Mouse (Mus musculus): Measurements from ENCODE around the gene Spata9. TPM values are rescaled to one million over a fixed set of nuclear protein-coding genes. Genes with fewer than 3 reads are reported as not detected.

The Spata9 gene
- polyA plus RNA-seq, 1 experiment from 2014 or later = 0.13 TPM

- no peaks in the 10 kb centered on the region for H3K4me1 ChIP-seq (ENCODE audit: insufficient read depth)
- TF ChIP-seq CTCF (IDR thresholded peaks at IDR 0.05; ENCODE audit: low read depth) (no peak), EP300 (IDR thresholded peaks at IDR 0.05; ENCODE audit: low read depth) (peak; percentile 58)
- H3K9ac ChIP-seq (replicated peaks) = peak overlapping the region; percentile 82
- H3K9me3 ChIP-seq (ENCODE audit: low read length) = no peaks in the 10 kb centered on the region
- peak overlapping the region; percentile 95 for H3K27ac ChIP-seq (ENCODE audit: low read depth)
- peak overlapping the region; percentile 77 for H3K4me3 ChIP-seq (ENCODE audit: low read depth, low read length)
- ATAC-seq (peak; percentile 19; the same call in 1 of the 2 replicates), DNase-seq (peak; percentile 28)
- peak overlapping the region; percentile 72 for H3K4me2 ChIP-seq (ENCODE audit: low read depth, low read length)
- WGBS (ENCODE audit: insufficient replicate concordance) = 44% methylated on average over 4 of the region's 4 CpGs
- H3K36me3 ChIP-seq (replicated peaks; ENCODE audit: insufficient read depth, low read length) = no peaks in the 10 kb centered on the region
- H3K27me3 ChIP-seq (ENCODE audit: insufficient read depth, low read length) = no peaks in the 10 kb centered on the region
Observed at GRCm38 (mm10) chr13:76017465-76017864, 50.5 kb downstream of the Spata9 start.

- TF ChIP-seq EP300 (IDR thresholded peaks at IDR 0.05; ENCODE audit: low read depth) = no peak
- no peak for TF ChIP-seq CTCF (IDR thresholded peaks at IDR 0.05; ENCODE audit: low read depth)
- H3K36me3 ChIP-seq (replicated peaks; ENCODE audit: insufficient read depth, low read length) = no peaks in the 10 kb centered on the region
- ATAC-seq (peak; percentile 97), DNase-seq (peak; percentile 98)
- H3K9ac ChIP-seq (replicated peaks) = peak within 1 kb of the TSS; percentile 82
- H3K27ac ChIP-seq (ENCODE audit: low read depth) = peak within 1 kb of the TSS; percentile 95
- H3K4me3 ChIP-seq (ENCODE audit: low read depth, low read length) = peak within 1 kb of the TSS; percentile 77
- no peaks in the 10 kb centered on the region for H3K4me1 ChIP-seq (ENCODE audit: insufficient read depth)
- H3K27me3 ChIP-seq (ENCODE audit: insufficient read depth, low read length) = no peaks in the 10 kb centered on the region
- H3K4me2 ChIP-seq (ENCODE audit: low read depth, low read length) = peak within 1 kb of the TSS; percentile 72
- under 1% methylated on average over 49 of the region's 50 CpGs for WGBS (ENCODE audit: insufficient replicate concordance)
- H3K9me3 ChIP-seq (ENCODE audit: low read length) = no peaks in the 10 kb centered on the region
Observed at GRCm38 (mm10) chr13:76017974-76018843, 51.3 kb downstream of the Spata9 start, which contains the start of gene Rfesd. Gene Rfesd, minus strand, starts transcription at chr13:76018719.

- no peaks in the 10 kb centered on the region for H3K36me3 ChIP-seq (replicated peaks; ENCODE audit: insufficient read depth, low read length)
- 37% methylated on average over 5 of the region's 5 CpGs for whole genome bisulfite sequencing (ENCODE audit: insufficient replicate concordance)
- H3K9me3 ChIP-seq (ENCODE audit: low read length) = no peaks in the 10 kb centered on the region
- ATAC-seq = peak; percentile 10
- H3K27me3 ChIP-seq (ENCODE audit: insufficient read depth, low read length) = no peaks in the 10 kb centered on the region
- H3K9ac ChIP-seq (replicated peaks) = peak overlapping the region; percentile 82
- no peaks in the 10 kb centered on the region for H3K4me1 ChIP-seq (ENCODE audit: insufficient read depth)
- peak overlapping the region; percentile 77 for H3K4me3 ChIP-seq (ENCODE audit: low read depth, low read length)
- TF ChIP-seq CTCF (IDR thresholded peaks at IDR 0.05; ENCODE audit: low read depth) (no peak), EP300 (IDR thresholded peaks at IDR 0.05; ENCODE audit: low read depth) (no peak)
- H3K4me2 ChIP-seq (ENCODE audit: low read depth, low read length) = peak overlapping the region; percentile 72
- peak overlapping the region; percentile 95 for H3K27ac ChIP-seq (ENCODE audit: low read depth)
- no peak for DNase-seq
Observed at GRCm38 (mm10) chr13:76018844-76019400, 52.0 kb downstream of the Spata9 start.

GRCm38 (mm10) chr13:76021782-76022181 is 54.8 kb downstream of the Spata9 start:
- no peak for DNase-seq
- Histone ChIP-seq H3K4me1 (ENCODE audit: insufficient read depth) (no peaks in the 10 kb centered on the region), H3K27ac (ENCODE audit: low read depth) (no peak overlapping the region), H3K4me2 (ENCODE audit: low read depth, low read length) (no peak overlapping the region), H3K27me3 (ENCODE audit: insufficient read depth, low read length) (no peaks in the 10 kb centered on the region), H3K9ac (replicated peaks) (no peak overlapping the region), H3K4me3 (ENCODE audit: low read depth, low read length) (no peak overlapping the region), H3K36me3 (replicated peaks; ENCODE audit: insufficient read depth, low read length) (no peaks in the 10 kb centered on the region), H3K9me3 (ENCODE audit: low read length) (no peaks in the 10 kb centered on the region)
- ATAC-seq = no peak
- TF ChIP-seq EP300 (IDR thresholded peaks at IDR 0.05; ENCODE audit: low read depth) = no peak
- TF ChIP-seq CTCF (IDR thresholded peaks at IDR 0.05; ENCODE audit: low read depth) = peak; percentile 37
- WGBS (ENCODE audit: insufficient replicate concordance) = 79% methylated on average over 2 of the region's 2 CpGs

GRCm38 (mm10) chr13:76024588-76024987 is 57.6 kb downstream of the Spata9 start:
- no peak overlapping the region for H3K4me3 ChIP-seq (ENCODE audit: low read depth, low read length)
- no peaks in the 10 kb centered on the region for H3K9me3 ChIP-seq (ENCODE audit: low read length)
- 78% methylated on average over 3 of the region's 3 CpGs for WGBS (ENCODE audit: insufficient replicate concordance)
- H3K4me1 ChIP-seq (ENCODE audit: insufficient read depth) = no peaks in the 10 kb centered on the region
- no peaks in the 10 kb centered on the region for H3K36me3 ChIP-seq (replicated peaks; ENCODE audit: insufficient read depth, low read length)
- no peak overlapping the region for H3K27ac ChIP-seq (ENCODE audit: low read depth)
- TF ChIP-seq CTCF (IDR thresholded peaks at IDR 0.05; ENCODE audit: low read depth) (no peak), EP300 (IDR thresholded peaks at IDR 0.05; ENCODE audit: low read depth) (no peak)
- no peak overlapping the region for H3K9ac ChIP-seq (replicated peaks)
- H3K4me2 ChIP-seq (ENCODE audit: low read depth, low read length) = no peak overlapping the region
- DNase-seq (no peak), ATAC-seq (no peak)
- H3K27me3 ChIP-seq (ENCODE audit: insufficient read depth, low read length) = no peaks in the 10 kb centered on the region

GRCm38 (mm10) chr13:76042455-76042854 is 75.5 kb downstream of the Spata9 start:
- H3K9ac ChIP-seq (replicated peaks) = no peak overlapping the region
- no peak overlapping the region for H3K4me2 ChIP-seq (ENCODE audit: low read depth, low read length)
- H3K4me3 ChIP-seq (ENCODE audit: low read depth, low read length) = no peak overlapping the region
- no peaks in the 10 kb centered on the region for H3K36me3 ChIP-seq (replicated peaks; ENCODE audit: insufficient read depth, low read length)
- no peak for ATAC-seq
- no peaks in the 10 kb centered on the region for H3K4me1 ChIP-seq (ENCODE audit: insufficient read depth)
- no peak overlapping the region for H3K27ac ChIP-seq (ENCODE audit: low read depth)
- no peaks in the 10 kb centered on the region for H3K27me3 ChIP-seq (ENCODE audit: insufficient read depth, low read length)
- no peak for TF ChIP-seq CTCF (IDR thresholded peaks at IDR 0.05; ENCODE audit: low read depth)
- TF ChIP-seq EP300 (IDR thresholded peaks at IDR 0.05; ENCODE audit: low read depth) = no peak
- DNase-seq = no peak
- 35% methylated on average over 1 of the region's 1 CpGs for WGBS (ENCODE audit: insufficient replicate concordance)
- no peaks in the 10 kb centered on the region for H3K9me3 ChIP-seq (ENCODE audit: low read length)
